Mouse (Mus musculus) heart, postnatal 0 days (tissue): Measurements from ENCODE around the gene Sorbs2.

Experiments
- CTCF ChIP-seq: IDR thresholded peaks from 2 replicates; pipeline ENCODE4 v1.5.1; 2016; ENCODE audit warnings: antibody characterized with exemption, control low read depth, low read depth
- EP300 ChIP-seq: IDR thresholded peaks from 2 replicates; pipeline ENCODE4 v1.6.1; 2016; ENCODE audit warnings: antibody characterized with exemption, low read depth

DNA sequence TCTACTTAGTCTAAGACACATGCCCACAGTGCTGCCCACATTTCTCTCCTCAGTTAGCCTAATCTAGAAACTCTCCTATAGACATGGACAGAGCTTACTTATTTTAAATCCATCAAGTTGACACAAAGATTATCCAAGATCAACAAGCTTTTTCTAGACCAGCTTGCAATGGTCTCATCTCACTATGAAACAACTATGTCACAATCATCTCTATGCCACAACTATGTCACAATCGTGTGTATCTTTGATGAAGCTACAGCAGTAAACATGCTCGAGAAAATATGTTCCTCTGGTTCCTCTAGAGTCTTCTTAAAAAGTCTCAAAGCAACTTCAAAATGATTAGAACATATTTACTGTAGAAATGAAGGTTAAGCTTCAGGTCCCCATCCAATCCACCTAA is 89.0 kb downstream of the Sorbs2 start:
- TF ChIP-seq CTCF, result no peak
- no peak for TF ChIP-seq EP300
